Mouse (Mus musculus): Measurements from ENCODE around the gene Adck1. TPM values are rescaled to one million over a fixed set of nuclear protein-coding genes. Genes with fewer than 3 reads are reported as not detected.
"Not testable (repeated sequence)": the region's sequence is repeated elsewhere in the genome, so short reads cannot be mapped to it uniquely, and the experiment has no call there.

Adck1 gene
- polyA plus RNA-seq (2012; ENCODE audit: insufficient read depth, insufficient read length, missing spikeins): 9.9 and 10.2 TPM in 2 replicates

- Histone ChIP-seq H3K27ac (ENCODE audit: insufficient read depth, low read depth, low read length) (peak within 1 kb of the TSS; percentile 44), H3K4me3 (ENCODE audit: insufficient read depth, low read length) (peak within 1 kb of the TSS; percentile 72), H3K4me1 (ENCODE audit: control insufficient read depth, insufficient read depth, low read length) (peaks cover 3% of the 10 kb centered on the region; the same call in 1 of the 2 replicates)
- TF ChIP-seq CTCF (IDR thresholded peaks at IDR 0.05; ENCODE audit: low read depth, low read length): no peak
- no peak for TF ChIP-seq POLR2A (IDR thresholded peaks at IDR 0.05; ENCODE audit: borderline replicate concordance, low read depth, low read length)
Observed at GRCm38 (mm10) chr12:88360441-88361119, at the start of gene Adck1. Gene Adck1, plus strand, starts transcription at chr12:88360554.

- no peaks in the 10 kb centered on the region for H3K4me1 ChIP-seq (ENCODE audit: control insufficient read depth, insufficient read depth, low read length)
- no peak overlapping the region for H3K4me3 ChIP-seq (ENCODE audit: insufficient read depth, low read length)
- H3K27ac ChIP-seq (ENCODE audit: insufficient read depth, low read depth, low read length): no peak overlapping the region
- TF ChIP-seq CTCF (IDR thresholded peaks at IDR 0.05; ENCODE audit: low read depth, low read length) (no peak), POLR2A (IDR thresholded peaks at IDR 0.05; ENCODE audit: borderline replicate concordance, low read depth, low read length) (no peak)
Observed at GRCm38 (mm10) chr12:88314556-88314955, 45.8 kb upstream of the Adck1 start.

- H3K27ac ChIP-seq (ENCODE audit: insufficient read depth, low read depth, low read length); H3K4me3 ChIP-seq (ENCODE audit: insufficient read depth, low read length); H3K4me1 ChIP-seq (ENCODE audit: control insufficient read depth, insufficient read depth, low read length): not testable (repeated sequence)
Observed at GRCm38 (mm10) chr12:88323926-88324325, 36.4 kb upstream of the Adck1 start, which contains the start of gene Gm5039. Gene Gm5039, minus strand, starts transcription at chr12:88324026.

- not testable (repeated sequence) for H3K27ac ChIP-seq (ENCODE audit: insufficient read depth, low read depth, low read length); H3K4me3 ChIP-seq (ENCODE audit: insufficient read depth, low read length); H3K4me1 ChIP-seq (ENCODE audit: control insufficient read depth, insufficient read depth, low read length)
Observed at GRCm38 (mm10) chr12:88336662-88337413, 23.5 kb upstream of the Adck1 start.

GRCm38 (mm10) chr12:88341286-88341685, 19.1 kb upstream of the Adck1 start:
- not testable (repeated sequence) for H3K27ac ChIP-seq (ENCODE audit: insufficient read depth, low read depth, low read length); H3K4me1 ChIP-seq (ENCODE audit: control insufficient read depth, insufficient read depth, low read length); H3K4me3 ChIP-seq (ENCODE audit: insufficient read depth, low read length)

GRCm38 (mm10) chr12:88354182-88354702, 6.1 kb upstream of the Adck1 start:
- H3K27ac ChIP-seq (ENCODE audit: insufficient read depth, low read depth, low read length): no peak overlapping the region
- H3K4me1 ChIP-seq (ENCODE audit: control insufficient read depth, insufficient read depth, low read length): no peaks in the 10 kb centered on the region
- no peak for TF ChIP-seq CTCF (IDR thresholded peaks at IDR 0.05; ENCODE audit: low read depth, low read length)
- no peak for TF ChIP-seq POLR2A (IDR thresholded peaks at IDR 0.05; ENCODE audit: borderline replicate concordance, low read depth, low read length)
- H3K4me3 ChIP-seq (ENCODE audit: insufficient read depth, low read length): no peak overlapping the region

- Histone ChIP-seq H3K4me1 (ENCODE audit: control insufficient read depth, insufficient read depth, low read length) (peaks cover 3% of the 10 kb centered on the region; the same call in 1 of the 2 replicates), H3K4me3 (ENCODE audit: insufficient read depth, low read length) (peak overlapping the region; percentile 72), H3K27ac (ENCODE audit: insufficient read depth, low read depth, low read length) (no peak overlapping the region)
- TF ChIP-seq POLR2A (IDR thresholded peaks at IDR 0.05; ENCODE audit: borderline replicate concordance, low read depth, low read length): no peak
- TF ChIP-seq CTCF (IDR thresholded peaks at IDR 0.05; ENCODE audit: low read depth, low read length): no peak
Observed at GRCm38 (mm10) chr12:88361120-88361445, 729 bp downstream of the Adck1 start.

GRCm38 (mm10) chr12:88367673-88368072, 7.3 kb downstream of the Adck1 start:
- H3K4me1 ChIP-seq (ENCODE audit: control insufficient read depth, insufficient read depth, low read length): peaks cover 27% of the 10 kb centered on the region
- TF ChIP-seq POLR2A (IDR thresholded peaks at IDR 0.05; ENCODE audit: borderline replicate concordance, low read depth, low read length) (no peak), CTCF (IDR thresholded peaks at IDR 0.05; ENCODE audit: low read depth, low read length) (no peak)
- no peak overlapping the region for H3K27ac ChIP-seq (ENCODE audit: insufficient read depth, low read depth, low read length)
- no peak overlapping the region for H3K4me3 ChIP-seq (ENCODE audit: insufficient read depth, low read length)

GRCm38 (mm10) chr12:88368618-88369017, 8.3 kb downstream of the Adck1 start:
- Histone ChIP-seq H3K4me3 (ENCODE audit: insufficient read depth, low read length) (0 out of 2 replicates have a peak overlapping the region, but pooled peaks have one; percentile 17), H3K27ac (ENCODE audit: insufficient read depth, low read depth, low read length) (peak overlapping the region; percentile 2), H3K4me1 (ENCODE audit: control insufficient read depth, insufficient read depth, low read length) (peaks cover 27% of the 10 kb centered on the region)
- no peak for TF ChIP-seq CTCF (IDR thresholded peaks at IDR 0.05; ENCODE audit: low read depth, low read length)
- TF ChIP-seq POLR2A (IDR thresholded peaks at IDR 0.05; ENCODE audit: borderline replicate concordance, low read depth, low read length): no peak

GRCm38 (mm10) chr12:88369690-88370089, 9.3 kb downstream of the Adck1 start:
- peaks cover 27% of the 10 kb centered on the region for H3K4me1 ChIP-seq (ENCODE audit: control insufficient read depth, insufficient read depth, low read length)
- not testable (repeated sequence) for H3K4me3 ChIP-seq (ENCODE audit: insufficient read depth, low read length)
- H3K27ac ChIP-seq (ENCODE audit: insufficient read depth, low read depth, low read length): peak overlapping the region; percentile 35; the same call in 1 of the 2 replicates

GRCm38 (mm10) chr12:88370321-88370720, 10.0 kb downstream of the Adck1 start:
- H3K4me3 ChIP-seq (ENCODE audit: insufficient read depth, low read length); H3K27ac ChIP-seq (ENCODE audit: insufficient read depth, low read depth, low read length): not testable (repeated sequence)
- peaks cover 27% of the 10 kb centered on the region for H3K4me1 ChIP-seq (ENCODE audit: control insufficient read depth, insufficient read depth, low read length)

All from bone marrow macrophage, adult 2 months (primary cell).